Mouse (Mus musculus) common myeloid progenitor, adult 5-6 weeks (primary cell): ENCODE results near the gene Magi2. TPM values are rescaled to one million over a fixed set of nuclear protein-coding genes. Genes with fewer than 3 reads are reported as not detected.

ENCODE experiments used
- ATAC-seq: replicated peaks from 2 replicates; pipeline ENCODE4 v1.8.0; 2016; ENCODE audit warnings: low read depth, mild to moderate bottlenecking, moderate TSS enrichment, inconsistent platforms; ENCODE audit not compliant: poor library complexity, severe bottlenecking
- total RNA-seq: library from RNA; stranded (forward); fragments of 200-1000, 187-1606 nt; gene quantifications from 2 replicates; pipeline ENCODE4 v1.2.3, GENCODE M21; 2017

Gene Magi2
- total RNA-seq, 1 experiment from 2014 or later, result 1.2 TPM

DNA sequence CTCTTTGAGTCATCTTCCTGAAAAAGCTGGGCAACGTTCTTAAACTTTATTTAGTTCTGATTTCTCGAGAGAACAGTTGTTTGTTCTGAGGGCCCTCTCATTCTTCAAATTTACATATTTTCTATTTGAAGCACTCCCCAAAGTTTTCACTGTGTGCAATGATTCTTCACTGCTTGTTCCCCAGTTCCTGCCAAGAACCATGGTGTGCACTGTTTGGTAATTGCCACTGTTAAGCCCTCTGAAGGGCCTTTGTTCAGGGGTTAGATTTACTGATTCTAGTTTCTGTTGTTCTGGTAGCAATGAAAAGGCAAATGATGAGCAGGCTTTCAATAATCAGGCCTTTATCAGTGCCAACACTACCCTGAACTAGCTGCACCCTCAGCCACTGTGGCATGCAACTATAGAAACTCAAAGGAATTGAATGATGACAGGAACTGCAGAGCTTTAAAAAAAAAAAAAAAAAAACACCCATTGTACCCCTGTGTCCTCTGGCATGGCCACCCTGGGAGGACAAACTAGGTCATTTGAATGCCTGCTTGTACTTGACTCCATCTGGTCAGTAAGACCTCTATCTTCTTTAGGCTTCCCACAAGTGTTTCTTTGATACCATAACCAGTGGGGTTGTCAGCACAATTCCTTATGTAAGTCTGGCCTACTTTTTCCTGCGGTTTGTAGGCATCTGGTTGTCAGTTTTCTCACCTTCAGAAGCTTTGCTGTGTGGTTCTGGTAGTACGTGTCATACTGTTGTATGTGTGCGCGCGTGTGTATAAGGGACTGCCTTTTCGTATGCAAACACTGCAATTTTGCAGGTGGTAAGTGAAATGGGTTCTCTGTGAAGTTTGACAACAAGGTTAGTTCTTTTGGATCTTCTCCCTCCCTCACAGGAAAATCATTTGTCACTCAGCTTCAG lies 1076.5 kb downstream of the Magi2 start:
- no peak for ATAC-seq

DNA sequence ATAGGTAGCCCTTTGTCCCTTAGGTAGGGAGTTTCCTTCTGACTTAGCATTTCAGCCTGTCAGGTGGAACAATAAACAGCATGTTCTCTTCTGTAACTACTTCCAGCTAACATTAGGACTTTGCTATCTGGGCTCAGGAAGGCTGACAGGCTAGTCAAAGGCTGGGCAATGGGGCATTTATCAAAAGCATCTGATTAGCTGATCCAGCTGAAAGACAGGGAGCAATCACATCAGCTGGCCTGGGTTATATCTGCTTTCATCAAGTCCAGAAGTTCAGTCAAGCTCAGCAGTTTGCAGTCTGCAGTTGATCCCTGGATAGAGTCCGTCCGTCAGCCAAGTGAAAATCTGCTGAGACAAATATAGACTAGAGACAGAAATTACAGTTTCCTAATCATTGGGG lies 1094.1 kb downstream of the Magi2 start:
- ATAC-seq, result no peak

DNA sequence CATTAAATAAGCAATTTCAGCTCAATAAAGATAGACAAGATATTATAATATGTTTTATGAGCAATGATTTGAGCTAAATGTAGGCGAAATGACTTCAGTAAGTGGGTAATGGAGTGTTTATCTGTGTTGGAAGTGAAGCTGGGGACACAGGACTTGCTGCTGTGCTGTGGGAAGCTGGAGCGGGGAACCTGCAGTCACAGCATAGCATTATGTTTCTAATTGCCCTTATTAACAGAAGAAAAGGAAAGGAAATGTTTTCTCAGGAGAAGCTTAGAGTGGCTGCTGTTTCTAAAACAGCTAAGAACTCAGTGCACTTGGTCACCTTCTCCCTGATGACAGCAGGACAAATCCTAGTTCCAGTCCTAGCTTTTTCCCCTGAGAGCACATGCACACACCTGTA lies 1098.5 kb downstream of the Magi2 start:
- no peak for ATAC-seq

- ATAC-seq, result no peak
Measured at GRCm38 (mm10) chr5:20328901-20329300, 1102.1 kb downstream of the Magi2 start.

- ATAC-seq, result no peak
Measured at GRCm38 (mm10) chr5:20330025-20330424, 1103.2 kb downstream of the Magi2 start.

DNA sequence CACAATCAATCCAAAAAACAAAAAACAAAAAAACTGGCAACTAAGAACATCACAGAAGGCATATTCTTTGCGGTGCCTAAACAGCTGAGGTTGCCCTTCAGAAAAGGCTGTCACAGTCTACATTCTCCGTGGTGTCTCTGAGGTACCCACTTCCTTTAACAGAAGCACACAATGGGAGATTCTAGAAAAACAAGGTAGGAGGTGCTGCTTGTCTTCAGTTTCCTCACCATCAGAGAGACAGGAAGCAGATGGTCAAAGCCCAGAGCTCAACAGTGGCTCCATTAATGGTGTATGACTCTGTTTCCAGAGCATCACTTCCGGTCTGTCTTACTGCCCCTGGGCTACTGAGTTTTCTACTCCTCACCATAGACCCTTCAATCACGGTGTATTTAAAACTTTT lies 1105.7 kb downstream of the Magi2 start:
- ATAC-seq, result peak; percentile 99

GRCm38 (mm10) chr5:20334549-20334948 lies 1107.7 kb downstream of the Magi2 start:
- ATAC-seq, result no peak

- peak; percentile 63 for ATAC-seq
Measured at GRCm38 (mm10) chr5:20352941-20353340, 1126.1 kb downstream of the Magi2 start.

DNA sequence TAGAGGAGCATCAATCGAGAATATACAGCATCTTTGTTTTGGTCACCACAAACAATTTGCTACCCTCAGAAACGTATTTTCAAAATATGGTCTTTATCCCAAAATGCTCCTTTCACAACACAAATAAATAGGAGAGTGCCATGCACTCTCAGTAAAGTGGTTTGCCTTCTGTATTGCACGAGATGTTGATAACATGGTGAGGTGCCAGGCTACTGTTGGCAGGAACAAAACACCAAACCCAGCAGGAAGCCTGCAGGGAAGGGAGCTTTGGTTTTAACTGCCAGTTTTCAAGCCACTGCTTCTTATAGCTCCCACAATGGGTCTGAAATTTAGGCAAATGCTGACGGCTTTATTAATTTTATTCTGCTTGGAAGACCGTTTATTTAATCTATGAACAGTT lies 1131.6 kb downstream of the Magi2 start:
- ATAC-seq, result peak; percentile 60; the same call in 1 of the 2 replicates

GRCm38 (mm10) chr5:20359021-20359420 lies 1132.2 kb downstream of the Magi2 start:
- ATAC-seq, result no peak

DNA sequence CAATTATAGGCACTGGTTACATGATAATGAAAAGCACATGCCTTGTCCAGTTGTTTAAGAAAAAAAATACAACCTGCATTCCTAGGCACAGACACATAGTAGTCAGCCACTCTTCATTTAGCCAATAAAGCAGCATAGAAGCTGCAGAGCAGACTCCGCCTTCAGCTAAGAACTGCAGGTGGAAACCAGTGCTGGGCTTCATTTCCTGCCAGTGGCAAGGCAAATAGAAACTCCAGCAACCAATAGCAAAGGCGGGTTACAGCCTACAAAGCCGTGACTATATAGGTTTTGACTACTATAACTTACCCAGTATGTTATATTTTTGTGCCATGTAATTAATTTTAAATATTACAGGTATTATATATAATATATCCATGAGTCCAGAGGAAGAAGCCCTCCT lies 1135.3 kb downstream of the Magi2 start:
- ATAC-seq, result no peak; the same call in 1 of the 2 replicates

GRCm38 (mm10) chr5:20363216-20363615 lies 1136.4 kb downstream of the Magi2 start:
- ATAC-seq, result no peak

GRCm38 (mm10) chr5:20373586-20373985 lies 1146.8 kb downstream of the Magi2 start:
- ATAC-seq, result no peak

DNA sequence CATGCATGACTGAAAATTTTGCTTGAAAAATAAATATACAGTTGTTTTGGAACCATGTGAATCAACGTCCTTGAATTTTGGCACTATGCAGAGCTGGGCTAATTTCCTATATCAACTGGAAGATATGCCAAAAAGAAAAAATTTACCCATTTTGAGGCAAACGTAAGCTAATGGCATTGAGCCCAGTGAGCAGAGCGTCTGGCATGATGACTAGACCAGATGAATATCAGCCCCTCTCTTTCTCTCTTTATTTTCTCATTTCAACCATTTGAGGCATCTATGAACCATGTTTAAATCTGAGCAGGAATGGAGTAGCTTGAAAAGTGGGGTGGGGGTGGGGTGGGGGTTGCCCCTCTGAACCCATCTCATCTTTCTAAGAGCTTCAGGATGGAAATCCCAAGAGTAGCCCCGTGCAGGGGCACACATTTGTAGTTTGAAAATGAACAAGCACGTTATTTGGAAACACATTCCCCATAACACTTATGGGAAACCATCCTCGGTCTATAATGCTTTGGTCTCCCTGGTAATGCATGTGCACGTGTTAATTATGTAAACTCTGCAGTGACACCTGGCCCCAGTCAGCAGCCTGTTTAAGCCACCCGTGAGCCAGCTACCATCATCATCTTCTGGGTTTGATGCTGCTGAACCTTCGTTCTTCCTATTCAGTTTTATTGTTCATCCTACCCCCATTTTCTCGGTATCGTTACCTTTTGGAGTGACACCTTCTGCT lies 1151.4 kb downstream of the Magi2 start:
- ATAC-seq, result no peak

DNA sequence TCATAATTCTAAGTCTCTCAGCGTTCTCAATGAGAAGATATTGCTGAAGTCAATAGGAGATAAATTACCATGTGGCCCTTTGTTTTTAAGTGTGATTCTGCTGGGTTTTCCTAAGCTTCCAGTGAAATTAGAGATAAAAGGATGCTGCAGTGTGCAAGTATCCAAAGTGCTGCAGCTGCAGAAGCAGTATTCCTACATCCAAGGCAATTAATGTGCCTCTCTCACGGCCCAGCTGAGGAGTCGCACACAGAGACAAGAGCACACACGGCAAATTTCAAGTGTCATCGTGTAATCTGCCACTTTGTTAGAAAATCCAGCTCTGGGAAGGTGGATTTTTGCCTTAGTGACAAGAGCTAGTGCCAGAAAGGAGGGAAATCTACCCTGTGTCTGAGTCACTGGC lies 1177.7 kb downstream of the Magi2 start:
- ATAC-seq, result no peak

GRCm38 (mm10) chr5:20406626-20407025 lies 1179.8 kb downstream of the Magi2 start:
- no peak for ATAC-seq

DNA sequence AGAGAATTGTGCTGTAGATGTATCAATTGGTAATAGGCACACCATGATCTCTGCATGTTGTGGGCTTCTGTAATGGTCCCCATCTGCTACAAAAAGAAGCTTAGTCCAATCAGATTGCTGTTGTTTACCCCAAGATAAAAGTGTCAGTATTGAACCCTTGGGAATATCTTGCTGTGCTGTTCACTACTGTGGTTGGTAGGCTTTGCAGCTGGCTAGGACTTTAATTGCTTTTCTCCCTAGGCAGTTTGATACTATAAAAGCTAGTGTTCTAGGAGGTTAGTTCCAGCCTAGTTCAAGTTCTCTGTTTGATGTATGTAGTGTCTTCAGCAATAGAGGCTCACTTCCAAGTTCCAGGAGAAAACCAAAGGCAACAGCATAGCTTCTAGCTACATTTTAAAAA lies 1188.5 kb downstream of the Magi2 start:
- no peak for ATAC-seq

DNA sequence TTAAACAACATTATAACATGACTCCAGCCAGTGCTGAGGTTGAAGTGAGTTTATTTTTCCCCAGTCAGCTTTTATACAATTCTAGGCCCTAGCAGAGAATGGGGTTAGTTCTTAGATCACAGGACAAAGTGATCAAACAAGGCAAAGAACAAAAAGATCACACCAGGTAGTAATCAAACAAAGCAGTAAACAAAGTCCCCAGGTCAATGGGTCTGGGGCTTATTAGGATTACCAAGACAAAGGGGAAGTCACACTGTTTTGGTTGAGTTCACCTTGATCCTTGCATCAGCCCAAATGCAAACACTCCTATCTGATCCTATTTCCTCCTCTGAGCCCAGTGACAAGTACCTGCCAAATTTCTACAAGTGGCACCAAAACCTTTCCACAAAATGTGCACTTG lies 1190.5 kb downstream of the Magi2 start:
- no peak for ATAC-seq

DNA sequence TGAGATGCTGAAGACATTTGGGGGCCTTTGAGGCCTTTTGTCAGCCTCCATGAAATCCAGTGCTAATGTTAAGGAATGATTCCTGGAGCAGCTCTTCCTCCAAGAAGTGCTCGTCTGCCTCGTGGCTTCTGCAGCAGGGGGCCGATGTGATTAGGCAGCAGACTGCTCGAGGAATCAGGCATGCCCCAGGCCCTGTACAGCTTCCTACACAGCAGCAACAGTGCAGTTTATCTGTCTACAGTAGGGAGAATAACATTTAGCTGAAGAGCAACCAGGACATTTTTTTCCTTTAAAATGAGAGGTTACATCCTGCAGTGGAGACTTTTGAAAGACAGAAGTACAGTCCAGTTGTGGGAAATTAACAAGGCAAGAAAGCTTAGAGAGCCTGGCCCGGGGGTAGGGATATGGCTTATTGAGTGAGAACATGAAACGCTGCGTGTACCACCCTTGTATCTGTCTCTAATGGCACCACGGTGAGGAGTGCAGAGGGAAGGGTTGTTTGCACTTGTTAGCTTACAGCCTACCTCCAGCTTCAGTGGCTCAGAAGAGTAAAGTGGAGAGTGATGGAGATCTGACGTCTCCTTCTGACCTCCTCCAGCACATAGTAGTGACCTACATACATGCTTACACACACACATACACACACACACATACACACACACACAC lies 1205.4 kb downstream of the Magi2 start:
- ATAC-seq, result no peak

- ATAC-seq, result no peak
Measured at GRCm38 (mm10) chr5:20446471-20447174, 1219.8 kb downstream of the Magi2 start.
